Mouse (Mus musculus): Measurements from ENCODE around the gene Ttc27.

GRCm38 (mm10) chr17:74717091-74717617 lies 378 bp upstream of the Ttc27 start:
- TF ChIP-seq POLR2A (IDR thresholded peaks at IDR 0.05; ENCODE audit: insufficient read length, low read depth) (no peak), REST (IDR thresholded peaks at IDR 0.05; ENCODE audit: insufficient read depth, insufficient read length) (no peak), MAX (IDR thresholded peaks at IDR 0.05; ENCODE audit: low read depth) (no peak)
